In the genomic region with DNA sequence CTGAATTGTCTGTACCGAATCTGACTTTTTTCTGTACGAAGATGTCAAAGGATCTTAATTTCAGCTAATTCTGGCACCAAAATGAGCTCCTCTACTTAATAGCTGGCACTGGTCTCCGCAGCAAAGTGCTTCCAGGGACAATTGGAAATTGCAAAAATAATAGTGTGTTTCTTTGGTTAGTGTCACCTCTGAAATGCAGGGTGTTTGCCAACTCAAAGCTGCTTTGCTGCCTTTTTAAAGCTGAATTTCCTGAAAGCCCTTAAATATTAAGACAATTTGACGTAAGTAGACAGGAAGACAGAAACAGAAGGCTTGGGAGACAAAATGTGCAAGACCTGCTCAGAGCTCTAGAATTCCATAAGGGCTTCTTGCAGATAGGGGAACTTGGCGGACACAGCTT, we compare ENCODE assay signal across 23 mouse cellular contexts.
DNase-seq lines count a peak whose midpoint lies in the region; ATAC-seq and TF ChIP-seq lines count a peak whose summit lies in the region.
"Had no signal": no experiment of that assay in that cellular context is flagged by ENCODE, and none has a peak within 500 bp of the region (broad histone marks: within the 10 kb centered on the region; RNA-seq: fewer than 3 reads in every experiment).

No protein-coding gene starts in this region.

- WGBS in heart, embryonic 10.5 days: 80% methylated on average over 5 of the region's 5 CpGs
- WGBS in embryonic facial prominence, embryonic 10.5 days: 66% methylated on average over 5 of the region's 5 CpGs
- 49% methylated on average over 5 of the region's 5 CpGs for WGBS in embryonic facial prominence, embryonic 12.5 days
- WGBS in heart, adult 2 months: 72% methylated on average over 5 of the region's 5 CpGs

- no peaks in the 10 kb centered on the region for H3K9me3 ChIP-seq in heart, embryonic 10.5 days
- no peaks in the 10 kb centered on the region for H3K9me3 ChIP-seq in embryonic facial prominence, embryonic 10.5 days
- H3K9me3 ChIP-seq in embryonic facial prominence, embryonic 12.5 days: no peaks in the 10 kb centered on the region
- H3K9me3 ChIP-seq: forebrain, embryonic 10.5 days; heart, embryonic 15.5 days had no signal

- no peak overlapping the region for H3K27ac ChIP-seq in heart, embryonic 10.5 days
- H3K27ac ChIP-seq in embryonic facial prominence, embryonic 10.5 days (replicated peaks): peak overlapping the region; percentile 79
- H3K27ac ChIP-seq in embryonic facial prominence, embryonic 12.5 days: peak overlapping the region; percentile 82
- H3K27ac ChIP-seq in embryonic fibroblast, embryonic 13.5 days (ENCODE audit: insufficient read depth, low read length): peak overlapping the region; percentile 36; the same call in 1 of the 2 replicates
- H3K27ac ChIP-seq in heart, adult 2 months: no peak overlapping the region
- H3K27ac ChIP-seq: forebrain, embryonic 10.5 days; hindbrain, embryonic 14.5 days had no signal

- H3K4me1 ChIP-seq in heart, embryonic 10.5 days: no peaks in the 10 kb centered on the region
- H3K4me1 ChIP-seq in embryonic facial prominence, embryonic 10.5 days: peaks cover 34% of the 10 kb centered on the region
- H3K4me1 ChIP-seq in embryonic facial prominence, embryonic 12.5 days: peaks cover 14% of the 10 kb centered on the region; the same call in 1 of the 2 replicates
- H3K4me1 ChIP-seq in embryonic fibroblast, embryonic 13.5 days (ENCODE audit: control insufficient read depth, insufficient read depth, low read length): no peaks in the 10 kb centered on the region
- peaks cover 3% of the 10 kb centered on the region for H3K4me1 ChIP-seq in heart, adult 2 months (ENCODE audit: control insufficient read depth, insufficient read depth, low read length)

- no peak for ATAC-seq in embryonic facial prominence, embryonic 12.5 days (ENCODE audit: insufficient number of reproducible peaks, insufficient read depth, low FRiP score, low TSS enrichment)
- ATAC-seq: activated CD4-positive, CD25-positive, alpha-beta regulatory T cell, adult 4 months; forebrain, embryonic 16.5 days; intestine, postnatal 0 days; Patski had no signal

- intact Hi-C loops in heart, adult 2 months (cut with DNase I): no loop called here

- no peak overlapping the region for H3K9ac ChIP-seq in embryonic facial prominence, embryonic 12.5 days
- H3K9ac ChIP-seq in heart, adult 2 months (ENCODE audit: low read depth, low read length): no peak overlapping the region
- H3K9ac ChIP-seq: heart, embryonic 15.5 days; hindbrain, embryonic 14.5 days had no signal

- no peak overlapping the region for H3K4me3 ChIP-seq in heart, embryonic 10.5 days
- H3K4me3 ChIP-seq in embryonic facial prominence, embryonic 10.5 days: no peak overlapping the region
- no peak overlapping the region for H3K4me3 ChIP-seq in embryonic facial prominence, embryonic 12.5 days
- H3K4me3 ChIP-seq in embryonic fibroblast, embryonic 13.5 days (ENCODE audit: insufficient read depth, low read length): no peak overlapping the region
- no peak overlapping the region for H3K4me3 ChIP-seq in heart, adult 2 months
- H3K4me3 ChIP-seq: erythroblast, embryonic 14.5 days; forebrain, embryonic 10.5 days; heart, embryonic 15.5 days had no signal

- H3K36me3 ChIP-seq in heart, embryonic 10.5 days: no peaks in the 10 kb centered on the region
- H3K36me3 ChIP-seq in embryonic facial prominence, embryonic 10.5 days (replicated peaks): no peaks in the 10 kb centered on the region
- no peaks in the 10 kb centered on the region for H3K36me3 ChIP-seq in embryonic facial prominence, embryonic 12.5 days
- H3K36me3 ChIP-seq in heart, adult 2 months (ENCODE audit: control insufficient read depth, insufficient read depth, low read length): no peaks in the 10 kb centered on the region
- H3K36me3 ChIP-seq: forebrain, embryonic 10.5 days; heart, embryonic 15.5 days had no signal

- DNase-seq in heart, adult 11 months: peak; percentile 88
- DNase-seq in heart, embryonic 10.5 days (ENCODE audit: low spot score): no peak
- no peak for DNase-seq in embryonic facial prominence, embryonic 10.5 days (ENCODE audit: low spot score)
- DNase-seq in heart, adult 2 months: no peak
- no peak for DNase-seq in kidney, postnatal 14 days
- DNase-seq: adrenal gland, postnatal 14 days; cerebellum, adult 11-12 months; cerebellum, adult 9-10 months; cerebellum, postnatal 25 days; gastrocnemius, postnatal 14 days; heart, postnatal 14 days had no signal

- H3K4me2 ChIP-seq in embryonic facial prominence, embryonic 12.5 days (replicated peaks): no peak overlapping the region
- H3K4me2 ChIP-seq: heart, embryonic 11.5 days; heart, embryonic 15.5 days; hindbrain, embryonic 14.5 days had no signal

- no peaks in the 10 kb centered on the region for H3K27me3 ChIP-seq in heart, embryonic 10.5 days (ENCODE audit: insufficient read depth, poor library complexity, severe bottlenecking)
- no peaks in the 10 kb centered on the region for H3K27me3 ChIP-seq in embryonic facial prominence, embryonic 10.5 days (replicated peaks; ENCODE audit: low read depth, poor library complexity, severe bottlenecking)
- H3K27me3 ChIP-seq in embryonic facial prominence, embryonic 12.5 days: no peaks in the 10 kb centered on the region
- no peaks in the 10 kb centered on the region for H3K27me3 ChIP-seq in heart, adult 2 months (ENCODE audit: control insufficient read depth, insufficient read depth, low read length)
- H3K27me3 ChIP-seq: CH12.LX; heart, embryonic 15.5 days; Patski had no signal

- H3K79me2 ChIP-seq in heart, adult 2 months (replicated peaks; ENCODE audit: control insufficient read depth, insufficient read depth, low read length): no peaks in the 10 kb centered on the region

- TF ChIP-seq EP300 in heart, adult 2 months (IDR thresholded peaks at IDR 0.05; ENCODE audit: insufficient read depth, low read depth, low read length): no peak

- TF ChIP-seq POLR2A in embryonic fibroblast, embryonic 13.5 days (IDR thresholded peaks at IDR 0.05; ENCODE audit: low read depth, low read length): no peak
- TF ChIP-seq POLR2A in heart, adult 2 months (IDR thresholded peaks at IDR 0.05; ENCODE audit: insufficient read depth, low read depth, low read length): no peak

- no peak for TF ChIP-seq CTCF in embryonic fibroblast, embryonic 13.5 days (IDR thresholded peaks at IDR 0.05; ENCODE audit: borderline replicate concordance, insufficient read depth, low read length)
- TF ChIP-seq CTCF in heart, adult 2 months (IDR thresholded peaks at IDR 0.05): no peak

Comparison
In these comparisons a context has a peak if more than half of its experiments do, and no peak if none do; other contexts are left out.
1. H3K27ac ChIP-seq: peak in embryonic facial prominence, embryonic 10.5 days (single experiment), embryonic facial prominence, embryonic 12.5 days (single experiment) and embryonic fibroblast, embryonic 13.5 days (single experiment); none in heart, embryonic 10.5 days (single experiment) and heart, adult 2 months (single experiment).